Mouse (Mus musculus) G1E (cell line): Measurements from ENCODE around the gene Cdhr3. TPM values are rescaled to one million over a fixed set of nuclear protein-coding genes. Genes with fewer than 3 reads are reported as not detected.

Experiments used
- ATAC-seq: 2 replicates; pipeline ENCODE4 v1.8.0; 2016; ENCODE audit warnings: mild to moderate bottlenecking; ENCODE audit not compliant: insufficient number of reproducible peaks, poor library complexity, low FRiP score, severe bottlenecking; ENCODE audit errors: extremely low read depth
- DNase-seq: peaks from one replicate; pipeline ENCODE4 v3.0.0; 2012; ENCODE audit warnings: low spot score
- H3K27me3 ChIP-seq: 2 replicates; pipeline ENCODE4 v1.6.1; 2012; ENCODE audit warnings: mild to moderate bottlenecking, low read length, inconsistent platforms; ENCODE audit not compliant: insufficient read depth
- H3K36me3 ChIP-seq: replicated peaks from 2 replicates; pipeline ENCODE3; 2012; ENCODE audit warnings: mild to moderate bottlenecking, inconsistent platforms
- H3K4me1 ChIP-seq: 2 replicates; pipeline ENCODE4 v1.6.1; 2012; ENCODE audit warnings: low read depth, low read length, inconsistent platforms, mixed read lengths; ENCODE audit not compliant: insufficient read depth
- H3K4me3 ChIP-seq: 2 replicates; pipeline ENCODE4 v1.5.1; 2012; ENCODE audit warnings: low read depth, mild to moderate bottlenecking, inconsistent platforms, low read length, moderate library complexity, mixed read lengths
- H3K9me3 ChIP-seq: replicated peaks from 2 replicates; pipeline ENCODE4 v1.6.1; 2012; ENCODE audit warnings: inconsistent platforms
- CTCF ChIP-seq: IDR thresholded peaks from 2 replicates; pipeline ENCODE4 v1.5.1; 2012; ENCODE audit warnings: low read depth, low read length, inconsistent platforms, mixed read lengths
- GATA1 ChIP-seq: IDR thresholded peaks from 2 replicates; pipeline ENCODE4 v1.6.1; 2012; ENCODE audit warnings: borderline replicate concordance, low read length, inconsistent platforms, mixed read lengths
- GATA2 ChIP-seq: IDR thresholded peaks from 2 replicates; pipeline ENCODE4 v1.6.1; 2012; ENCODE audit warnings: low read depth, low read length, inconsistent platforms, borderline replicate concordance
- POLR2AphosphoS5 ChIP-seq: IDR thresholded peaks from 2 replicates; pipeline ENCODE4 v1.6.1; 2012; ENCODE audit warnings: low read depth, low read length, inconsistent platforms; ENCODE audit not compliant: insufficient replicate concordance
- TAL1 ChIP-seq: conservative IDR thresholded peaks from 2 replicates; pipeline ENCODE4 v1.6.1; 2012; ENCODE audit warnings: low read depth, low read length, inconsistent platforms, mixed read lengths
- polyA plus RNA-seq: library from polyadenylated mRNA; stranded (reverse); fragments of >175 nt; gene quantifications from 2 replicates; pipeline ENCODE4 v1.2.3, GENCODE M21; 2012
- total RNA-seq, 2 experiments: library from RNA; stranded (forward) in 1 of 2; stranded (reverse) in 1 of 2; fragments of 200-1000 nt in 1 of 2; fragments of >200 nt in 1 of 2; fragmentation: Nextera tagmentation in 1 of 2; gene quantifications; 2 replicates each; pipeline ENCODE4 v1.2.3; 2014 to 2017

The Cdhr3 gene
- total and polyA plus RNA-seq, 3 experiments = 0.22 TPM; not detected in 2

GRCm38 (mm10) chr12:32994081-32994480 is 98.6 kb downstream of the Cdhr3 start:
- Histone ChIP-seq H3K4me3 (no peak overlapping the region), H3K4me1 (no peaks in the 10 kb centered on the region), H3K9me3 (no peaks in the 10 kb centered on the region), H3K27me3 (peaks cover 16% of the 10 kb centered on the region), H3K36me3 (no peaks in the 10 kb centered on the region)
- DNase-seq (no peak), ATAC-seq (no peak)
- TF ChIP-seq CTCF (no peak), POLR2AphosphoS5 (no peak), GATA2 (no peak), TAL1 (no peak), GATA1 (no peak)

- H3K4me1 ChIP-seq = no peaks in the 10 kb centered on the region
Observed at GRCm38 (mm10) chr12:32989731-32990130, 102.9 kb downstream of the Cdhr3 start.

GRCm38 (mm10) chr12:32986284-32986683 is 106.4 kb downstream of the Cdhr3 start:
- Histone ChIP-seq H3K4me3 (no peak overlapping the region), H3K4me1 (peaks cover 3% of the 10 kb centered on the region; the same call in 1 of the 2 replicates), H3K36me3 (peaks cover 4% of the 10 kb centered on the region), H3K9me3 (peaks cover 4% of the 10 kb centered on the region; the same call in 1 of the 2 replicates), H3K27me3 (peaks cover 10% of the 10 kb centered on the region)
- ATAC-seq = no peak
- DNase-seq = no peak
- TF ChIP-seq GATA2 (no peak), CTCF (no peak), TAL1 (no peak), POLR2AphosphoS5 (no peak), GATA1 (no peak)

More at GRCm38 (mm10) chr12:32989731-32990130, 102.9 kb downstream of the Cdhr3 start:
- Histone ChIP-seq H3K36me3 (no peaks in the 10 kb centered on the region), H3K27me3 (peaks cover 10% of the 10 kb centered on the region), H3K9me3 (peaks cover 3% of the 10 kb centered on the region; the same call in 1 of the 2 replicates), H3K4me3 (no peak overlapping the region)
- no peak for ATAC-seq
- TF ChIP-seq POLR2AphosphoS5 = no peak
- no peak for TF ChIP-seq CTCF
- TF ChIP-seq GATA1 = no peak
- TF ChIP-seq TAL1 = no peak
- TF ChIP-seq GATA2 = no peak
- no peak for DNase-seq

Other genes starting within 250 kb of the Cdhr3 start
- gene Sypl, start 139.0 kb downstream of the Cdhr3 start, total RNA-seq (2014; fragmentation: Nextera tagmentation) = 63.6 and 71.5 TPM in 2 replicates
- gene Sypl, start 139.0 kb downstream of the Cdhr3 start, total RNA-seq (2017) = 56.3 and 57.9 TPM in 2 replicates
- gene Sypl, start 139.0 kb downstream of the Cdhr3 start, polyA plus RNA-seq = 4.2 and 5.5 TPM in 2 replicates
- 245 and 282 TPM in 2 replicates for gene Atxn7l1, start 54.8 kb upstream of the Cdhr3 start, total RNA-seq (2014; fragmentation: Nextera tagmentation)
- gene Atxn7l1, start 54.8 kb upstream of the Cdhr3 start, total RNA-seq (2017) = 51.1 and 56.6 TPM in 2 replicates
- 51.0 and 52.2 TPM in 2 replicates for gene Atxn7l1, start 54.8 kb upstream of the Cdhr3 start, polyA plus RNA-seq